Mouse (Mus musculus): ENCODE measurements around the gene Vav2.
A peak's percentile ranks its signal among the peaks of the same experiment; 100 is the strongest.

Vav2 gene

GRCm38 (mm10) chr2:27361786-27362185 lies 65.0 kb downstream of the Vav2 start:
- DNase-seq (ENCODE audit: low spot score): no peak

GRCm38 (mm10) chr2:27358461-27358860 lies 68.4 kb downstream of the Vav2 start:
- no peak for DNase-seq (ENCODE audit: low spot score)

GRCm38 (mm10) chr2:27355684-27356083 lies 71.1 kb downstream of the Vav2 start:
- DNase-seq (ENCODE audit: low spot score): no peak

GRCm38 (mm10) chr2:27354610-27355211 lies 72.1 kb downstream of the Vav2 start:
- no peak for DNase-seq (ENCODE audit: low spot score)

- DNase-seq (ENCODE audit: low spot score): no peak
These were observed 74.1 kb downstream of the Vav2 start for GRCm38 (mm10) chr2:27352720-27353119.

GRCm38 (mm10) chr2:27350371-27350770 lies 76.5 kb downstream of the Vav2 start:
- no peak for DNase-seq (ENCODE audit: low spot score)

GRCm38 (mm10) chr2:27343984-27344453 lies 82.8 kb downstream of the Vav2 start:
- DNase-seq (ENCODE audit: low spot score): peak; percentile 45

- no peak for DNase-seq (ENCODE audit: low spot score)
These were observed 86.2 kb downstream of the Vav2 start for GRCm38 (mm10) chr2:27340682-27341081.

GRCm38 (mm10) chr2:27339051-27339450 lies 87.8 kb downstream of the Vav2 start:
- DNase-seq (ENCODE audit: low spot score): no peak

GRCm38 (mm10) chr2:27337261-27337660 lies 89.6 kb downstream of the Vav2 start:
- DNase-seq (ENCODE audit: low spot score): no peak

- DNase-seq (ENCODE audit: low spot score): no peak
These were observed 90.2 kb downstream of the Vav2 start for GRCm38 (mm10) chr2:27336600-27336999.

GRCm38 (mm10) chr2:27334816-27335215 lies 92.0 kb downstream of the Vav2 start:
- DNase-seq (ENCODE audit: low spot score): no peak

- no peak for DNase-seq (ENCODE audit: low spot score)
These were observed 95.3 kb downstream of the Vav2 start for GRCm38 (mm10) chr2:27331560-27331959.

GRCm38 (mm10) chr2:27330446-27330845 lies 96.4 kb downstream of the Vav2 start:
- no peak for DNase-seq (ENCODE audit: low spot score)

- no peak for DNase-seq (ENCODE audit: low spot score)
These were observed 97.3 kb downstream of the Vav2 start for GRCm38 (mm10) chr2:27329386-27330060.

GRCm38 (mm10) chr2:27328613-27329041 lies 98.2 kb downstream of the Vav2 start:
- DNase-seq (ENCODE audit: low spot score): no peak

- DNase-seq (ENCODE audit: low spot score): no peak
These were observed 98.9 kb downstream of the Vav2 start for GRCm38 (mm10) chr2:27327886-27328285.

GRCm38 (mm10) chr2:27327076-27327475 lies 99.8 kb downstream of the Vav2 start:
- no peak for DNase-seq (ENCODE audit: low spot score)

- DNase-seq (ENCODE audit: low spot score): no peak
These were observed 100.5 kb downstream of the Vav2 start for GRCm38 (mm10) chr2:27326357-27326756.

- no peak for DNase-seq (ENCODE audit: low spot score)
These were observed 102.1 kb downstream of the Vav2 start for GRCm38 (mm10) chr2:27324690-27325089.

GRCm38 (mm10) chr2:27321431-27321875 lies 105.4 kb downstream of the Vav2 start:
- no peak for DNase-seq (ENCODE audit: low spot score)

GRCm38 (mm10) chr2:27320820-27321219 lies 106.0 kb downstream of the Vav2 start:
- DNase-seq (ENCODE audit: low spot score): no peak

GRCm38 (mm10) chr2:27318606-27319005 lies 108.2 kb downstream of the Vav2 start:
- DNase-seq (ENCODE audit: low spot score): no peak

GRCm38 (mm10) chr2:27318197-27318596 lies 108.6 kb downstream of the Vav2 start:
- DNase-seq (ENCODE audit: low spot score): no peak

Data from c-Kit-positive CD71-positive TER-119-positive erythroid progenitor cells, embryonic 14.5 days (primary cell).